Mouse (Mus musculus): Measurements from ENCODE around the gene Prss22. TPM values are rescaled to one million over a fixed set of nuclear protein-coding genes. Genes with fewer than 3 reads are reported as not detected.

The Prss22 gene
- polyA plus RNA-seq, 1 experiment = 1.0 TPM

GRCm38 (mm10) chr17:24035087-24035486 lies 37.2 kb upstream of the Prss22 start:
- no peaks in the 10 kb centered on the region for H3K27me3 ChIP-seq (ENCODE audit: control insufficient read depth, insufficient read depth, low read length)
- no peak for DNase-seq
- no peak for TF ChIP-seq POLR2A (IDR thresholded peaks at IDR 0.05; ENCODE audit: control insufficient read depth, extremely low read depth, insufficient read depth, low read length, poor library complexity)
- TF ChIP-seq CTCF (IDR thresholded peaks at IDR 0.05; ENCODE audit: borderline replicate concordance, control insufficient read depth, extremely low read depth, insufficient read depth, low read length, poor library complexity) = no peak

GRCm38 (mm10) chr17:24030551-24030950 lies 32.7 kb upstream of the Prss22 start:
- 60% methylated on average over 10 of the region's 22 CpGs for WGBS
- Histone ChIP-seq H3K27ac (ENCODE audit: control insufficient read depth, insufficient read depth, low read length) (no peak overlapping the region), H3K4me3 (ENCODE audit: control insufficient read depth, insufficient read depth, low read length) (no peak overlapping the region), H3K27me3 (ENCODE audit: control insufficient read depth, insufficient read depth, low read length) (no peaks in the 10 kb centered on the region), H3K36me3 (ENCODE audit: control insufficient read depth, insufficient read depth, low read length) (no peaks in the 10 kb centered on the region), H3K4me1 (replicated peaks; ENCODE audit: control insufficient read depth, insufficient read depth, low read length) (no peaks in the 10 kb centered on the region)
- TF ChIP-seq CTCF (IDR thresholded peaks at IDR 0.05; ENCODE audit: borderline replicate concordance, control insufficient read depth, extremely low read depth, insufficient read depth, low read length, poor library complexity) = no peak
- no peak for TF ChIP-seq POLR2A (IDR thresholded peaks at IDR 0.05; ENCODE audit: control insufficient read depth, extremely low read depth, insufficient read depth, low read length, poor library complexity)
- no peak for DNase-seq

More at GRCm38 (mm10) chr17:24035087-24035486, 37.2 kb upstream of the Prss22 start:
- Histone ChIP-seq H3K27ac (ENCODE audit: control insufficient read depth, insufficient read depth, low read length) (no peak overlapping the region), H3K4me3 (ENCODE audit: control insufficient read depth, insufficient read depth, low read length) (no peak overlapping the region), H3K36me3 (ENCODE audit: control insufficient read depth, insufficient read depth, low read length) (no peaks in the 10 kb centered on the region), H3K4me1 (replicated peaks; ENCODE audit: control insufficient read depth, insufficient read depth, low read length) (no peaks in the 10 kb centered on the region)
- 86% methylated on average over 7 of the region's 7 CpGs for WGBS

GRCm38 (mm10) chr17:24029477-24029876 lies 31.6 kb upstream of the Prss22 start:
- Histone ChIP-seq H3K36me3 (ENCODE audit: control insufficient read depth, insufficient read depth, low read length) (no peaks in the 10 kb centered on the region), H3K4me1 (replicated peaks; ENCODE audit: control insufficient read depth, insufficient read depth, low read length) (no peaks in the 10 kb centered on the region), H3K27ac (ENCODE audit: control insufficient read depth, insufficient read depth, low read length) (no peak overlapping the region), H3K4me3 (ENCODE audit: control insufficient read depth, insufficient read depth, low read length) (no peak overlapping the region), H3K27me3 (ENCODE audit: control insufficient read depth, insufficient read depth, low read length) (no peaks in the 10 kb centered on the region)
- WGBS = 82% methylated on average over 7 of the region's 7 CpGs
- no peak for DNase-seq
- no peak for TF ChIP-seq CTCF (IDR thresholded peaks at IDR 0.05; ENCODE audit: borderline replicate concordance, control insufficient read depth, extremely low read depth, insufficient read depth, low read length, poor library complexity)
- no peak for TF ChIP-seq POLR2A (IDR thresholded peaks at IDR 0.05; ENCODE audit: control insufficient read depth, extremely low read depth, insufficient read depth, low read length, poor library complexity)

GRCm38 (mm10) chr17:24021375-24022199 lies 23.7 kb upstream of the Prss22 start:
- WGBS = 69% methylated on average over 5 of the region's 5 CpGs
- no peaks in the 10 kb centered on the region for H3K27me3 ChIP-seq (ENCODE audit: control insufficient read depth, insufficient read depth, low read length)
- no peak for DNase-seq
- H3K27ac ChIP-seq (ENCODE audit: control insufficient read depth, insufficient read depth, low read length) = no peak overlapping the region
- no peak overlapping the region for H3K4me3 ChIP-seq (ENCODE audit: control insufficient read depth, insufficient read depth, low read length)
- no peaks in the 10 kb centered on the region for H3K36me3 ChIP-seq (ENCODE audit: control insufficient read depth, insufficient read depth, low read length)
- TF ChIP-seq POLR2A (IDR thresholded peaks at IDR 0.05; ENCODE audit: control insufficient read depth, extremely low read depth, insufficient read depth, low read length, poor library complexity) (no peak), CTCF (IDR thresholded peaks at IDR 0.05; ENCODE audit: borderline replicate concordance, control insufficient read depth, extremely low read depth, insufficient read depth, low read length, poor library complexity) (no peak)
- H3K4me1 ChIP-seq (replicated peaks; ENCODE audit: control insufficient read depth, insufficient read depth, low read length) = no peaks in the 10 kb centered on the region

- DNase-seq = no peak
- no peak for TF ChIP-seq CTCF (IDR thresholded peaks at IDR 0.05; ENCODE audit: borderline replicate concordance, control insufficient read depth, extremely low read depth, insufficient read depth, low read length, poor library complexity)
- no peak for TF ChIP-seq POLR2A (IDR thresholded peaks at IDR 0.05; ENCODE audit: control insufficient read depth, extremely low read depth, insufficient read depth, low read length, poor library complexity)
- H3K4me1 ChIP-seq (replicated peaks; ENCODE audit: control insufficient read depth, insufficient read depth, low read length) = no peaks in the 10 kb centered on the region
- no peaks in the 10 kb centered on the region for H3K27me3 ChIP-seq (ENCODE audit: control insufficient read depth, insufficient read depth, low read length)
- H3K36me3 ChIP-seq (ENCODE audit: control insufficient read depth, insufficient read depth, low read length) = no peaks in the 10 kb centered on the region
- H3K27ac ChIP-seq (ENCODE audit: control insufficient read depth, insufficient read depth, low read length) = no peak overlapping the region
- 93% methylated on average over 6 of the region's 6 CpGs for WGBS
- no peak overlapping the region for H3K4me3 ChIP-seq (ENCODE audit: control insufficient read depth, insufficient read depth, low read length)
These were observed 22.8 kb upstream of the Prss22 start for GRCm38 (mm10) chr17:24020696-24021095.

GRCm38 (mm10) chr17:24015727-24016126 lies 17.8 kb upstream of the Prss22 start:
- WGBS = 47% methylated on average over 14 of the region's 14 CpGs

More at GRCm38 (mm10) chr17:24015727-24016126, 17.8 kb upstream of the Prss22 start:
- no peak overlapping the region for H3K4me3 ChIP-seq (ENCODE audit: control insufficient read depth, insufficient read depth, low read length)
- H3K4me1 ChIP-seq (replicated peaks; ENCODE audit: control insufficient read depth, insufficient read depth, low read length) = no peaks in the 10 kb centered on the region
- H3K36me3 ChIP-seq (ENCODE audit: control insufficient read depth, insufficient read depth, low read length) = no peaks in the 10 kb centered on the region
- TF ChIP-seq CTCF (IDR thresholded peaks at IDR 0.05; ENCODE audit: borderline replicate concordance, control insufficient read depth, extremely low read depth, insufficient read depth, low read length, poor library complexity) (peak; percentile 73; the same call in 1 of the 2 replicates), POLR2A (IDR thresholded peaks at IDR 0.05; ENCODE audit: control insufficient read depth, extremely low read depth, insufficient read depth, low read length, poor library complexity) (no peak)
- peak; percentile 23 for DNase-seq
- H3K27me3 ChIP-seq (ENCODE audit: control insufficient read depth, insufficient read depth, low read length) = no peaks in the 10 kb centered on the region
- no peak overlapping the region for H3K27ac ChIP-seq (ENCODE audit: control insufficient read depth, insufficient read depth, low read length)

Data from thymus, adult 2 months (tissue).